Mouse (Mus musculus): ENCODE results near the gene Gtf2h2. TPM values are rescaled to one million over a fixed set of nuclear protein-coding genes. Genes with fewer than 3 reads are reported as not detected.
"Not testable (repeated sequence)": the region's sequence is repeated elsewhere in the genome, so short reads cannot be mapped to it uniquely, and the experiment has no call there.

Gtf2h2 gene
- total RNA-seq, 2 experiments from 2014 or later: 19.7 to 20.2 TPM

DNA sequence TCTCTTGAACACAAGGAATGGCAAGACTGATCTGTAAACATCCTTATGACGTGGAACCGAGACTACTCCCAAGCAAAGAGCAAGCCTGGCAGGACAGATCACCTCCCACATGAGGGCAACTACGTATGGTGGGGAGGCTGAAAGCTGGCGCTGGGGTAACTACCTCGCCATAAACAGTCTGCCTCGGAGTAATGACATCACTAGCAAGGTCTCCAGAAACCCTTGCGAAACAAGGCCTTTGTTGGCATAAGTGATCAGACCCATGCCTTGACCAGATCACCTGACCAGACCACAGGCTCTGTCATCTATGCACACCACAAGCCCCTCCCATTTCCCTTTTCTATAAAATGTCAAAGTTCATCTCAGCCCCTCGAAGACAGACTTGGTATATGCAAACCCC, 934 bp upstream of the Gtf2h2 start:
- intact Hi-C loops (cut with DNase I): loop anchor here (2.0 to 10.0 kb wide), 3 partner anchors 104 to 341 kb away; partner anchors contain the start of gene Slc30a5
- DNase-seq (ENCODE audit: low spot score): no peak

DNA sequence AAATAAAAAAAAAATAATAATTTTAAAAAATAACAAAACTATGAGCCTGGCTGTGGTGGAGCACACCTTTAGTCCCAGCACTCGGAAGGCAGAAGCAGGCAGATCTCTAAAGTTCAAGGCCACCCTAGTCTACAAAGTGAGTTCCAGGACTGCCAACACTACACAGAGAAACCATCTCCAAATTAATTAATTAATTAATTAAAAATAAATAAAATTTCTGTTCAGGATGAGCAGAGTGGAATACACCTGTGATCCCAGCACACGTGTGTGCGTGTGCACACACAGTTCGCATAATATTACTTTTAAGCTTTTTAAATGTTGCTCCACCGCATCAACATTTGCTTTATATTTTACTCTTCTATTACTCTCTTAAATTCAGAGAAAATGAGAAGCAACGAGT, 756 bp downstream of the Gtf2h2 start:
- intact Hi-C loops (cut with DNase I): loop anchor here (2.0 to 10.0 kb wide), 3 partner anchors 106 to 343 kb away; partner anchors contain the start of gene Slc30a5
- no peak for DNase-seq (ENCODE audit: low spot score)

DNA sequence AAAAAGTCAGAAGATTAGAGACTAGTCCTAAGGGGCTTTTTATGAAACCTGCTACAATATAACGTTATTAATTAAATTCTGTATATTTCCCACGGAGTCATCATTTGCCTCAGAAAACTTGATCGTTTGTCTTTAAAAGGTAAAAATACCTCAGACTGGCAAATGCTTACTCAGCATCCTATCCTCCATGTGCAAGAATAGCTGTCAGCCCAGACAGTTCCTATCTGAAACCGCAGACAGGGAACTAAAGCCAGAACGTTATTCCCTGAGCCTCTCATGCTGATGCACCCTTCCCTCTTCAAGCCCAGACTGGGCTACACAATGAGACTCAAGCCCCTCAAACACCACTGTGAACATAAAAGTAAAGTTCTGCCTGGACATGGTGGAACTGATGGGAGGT, 2.0 kb downstream of the Gtf2h2 start:
- DNase-seq (ENCODE audit: low spot score): no peak
- intact Hi-C loops (cut with DNase I): loop anchor here (5.0 to 10.0 kb wide), 2 partner anchors 107 to 344 kb away; partner anchors contain the start of gene Slc30a5

DNA sequence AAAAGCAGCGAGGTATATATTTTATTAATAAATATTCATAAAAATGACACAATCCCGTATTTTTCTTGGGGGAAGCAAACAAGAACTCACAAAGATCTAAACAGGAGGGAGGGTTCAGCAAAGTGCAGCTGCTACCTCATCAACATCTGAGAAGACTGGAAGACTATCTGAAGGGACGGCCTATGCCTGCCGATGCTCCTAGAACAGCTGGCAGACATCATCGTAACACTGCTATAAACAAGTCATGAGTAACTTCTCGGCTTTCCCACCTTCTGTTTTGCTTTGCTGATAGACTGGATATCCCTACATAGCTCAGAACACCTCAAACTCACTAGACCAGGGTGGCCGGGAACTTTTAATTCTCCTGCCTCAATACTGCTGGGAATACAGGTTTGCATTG, 8.8 kb downstream of the Gtf2h2 start:
- no peak for DNase-seq (ENCODE audit: low spot score)
- intact Hi-C loops (cut with DNase I): no loop called here

DNA sequence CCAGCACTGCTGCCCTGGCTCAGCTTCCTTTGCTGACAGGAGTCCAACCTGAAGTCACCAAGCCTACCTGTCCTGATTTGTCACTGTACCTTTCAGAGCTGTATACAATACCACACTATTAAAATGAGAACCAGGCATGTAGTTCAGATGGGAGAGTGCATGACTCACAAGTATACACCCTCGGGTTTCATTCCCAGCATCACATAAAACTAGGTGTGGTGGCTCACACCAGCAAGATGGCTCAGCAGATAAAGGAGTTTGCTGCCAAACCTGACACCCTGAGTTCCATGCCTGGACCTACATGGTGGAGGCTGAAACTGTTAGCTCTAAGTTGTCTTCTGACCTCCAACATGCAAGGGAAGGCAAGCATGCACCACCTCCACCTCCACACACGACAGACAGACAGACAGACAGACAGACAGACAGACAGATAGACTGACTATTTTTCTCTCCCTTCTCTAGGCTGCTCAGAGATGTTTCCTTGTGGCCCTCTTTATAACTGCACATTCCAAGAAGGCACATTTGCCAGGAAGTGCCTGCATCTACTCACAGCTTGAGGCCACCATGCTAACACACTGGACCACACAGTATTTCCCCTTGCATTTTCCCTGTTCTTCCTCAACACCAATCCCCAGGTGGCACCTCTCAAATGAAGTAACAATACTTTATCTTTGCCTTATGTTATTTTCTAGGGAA, 28.7 kb downstream of the Gtf2h2 start:
- intact Hi-C loops (cut with DNase I): no loop called here
- DNase-seq (ENCODE audit: low spot score): no peak

DNA sequence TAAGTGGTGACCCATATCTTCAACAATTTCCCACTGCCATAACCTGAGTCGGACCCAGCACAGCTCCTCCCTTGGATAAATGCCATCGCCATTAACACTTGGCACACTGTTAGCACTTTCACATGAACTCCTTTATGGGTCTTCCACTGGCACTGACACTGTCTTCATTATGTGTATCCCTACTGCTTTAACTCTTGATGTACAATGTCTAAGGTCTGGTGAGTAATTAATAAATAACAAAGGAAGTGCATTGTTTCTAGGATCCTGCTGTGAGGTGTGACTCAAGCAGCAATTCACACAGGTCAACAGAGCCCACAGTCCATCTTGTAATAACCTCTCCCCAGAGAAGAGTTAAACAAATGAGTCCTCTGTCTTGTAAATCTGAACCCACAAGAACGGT, 31.0 kb downstream of the Gtf2h2 start:
- intact Hi-C loops (cut with DNase I): no loop called here
- no peak for DNase-seq (ENCODE audit: low spot score)

DNA sequence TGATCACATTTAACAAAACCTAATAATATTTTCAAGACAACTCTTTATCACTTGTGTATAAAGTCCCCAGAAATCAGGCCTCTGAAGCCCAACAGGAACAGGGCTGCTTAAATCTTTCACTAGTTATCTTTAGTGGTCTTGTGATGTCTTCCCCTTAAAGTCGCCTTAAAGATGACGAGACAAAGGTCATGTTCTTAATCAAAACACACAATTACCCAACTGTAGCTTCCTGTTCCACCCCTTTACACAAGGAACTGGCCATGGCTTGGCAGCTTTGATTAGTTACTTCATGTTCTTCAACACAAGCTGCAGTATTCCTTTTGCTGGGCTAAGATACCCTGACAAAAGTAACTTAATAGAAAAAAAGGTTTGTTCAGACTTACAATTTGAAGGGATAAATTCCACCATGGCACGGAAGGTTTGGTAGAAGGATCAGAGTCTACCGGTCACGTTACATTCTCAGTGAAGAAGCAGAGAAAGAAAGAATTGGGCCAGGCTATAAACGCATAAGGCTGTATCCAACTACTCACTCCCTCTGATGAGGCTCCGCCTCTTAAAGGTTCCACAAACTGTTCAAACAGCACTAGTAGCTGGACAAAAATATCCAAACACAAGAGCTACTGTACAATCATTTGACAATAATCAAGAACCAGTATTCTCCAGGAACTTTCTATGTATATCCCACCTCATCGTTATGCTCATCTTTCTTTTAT, 39.8 kb downstream of the Gtf2h2 start, which contains the start of gene Naip1:
TSS of gene Naip1 (minus strand) at position 455 of the 713 bp plus-strand sequence.
- DNase-seq (ENCODE audit: low spot score); intact Hi-C loops (cut with DNase I): not testable (repeated sequence)

DNA sequence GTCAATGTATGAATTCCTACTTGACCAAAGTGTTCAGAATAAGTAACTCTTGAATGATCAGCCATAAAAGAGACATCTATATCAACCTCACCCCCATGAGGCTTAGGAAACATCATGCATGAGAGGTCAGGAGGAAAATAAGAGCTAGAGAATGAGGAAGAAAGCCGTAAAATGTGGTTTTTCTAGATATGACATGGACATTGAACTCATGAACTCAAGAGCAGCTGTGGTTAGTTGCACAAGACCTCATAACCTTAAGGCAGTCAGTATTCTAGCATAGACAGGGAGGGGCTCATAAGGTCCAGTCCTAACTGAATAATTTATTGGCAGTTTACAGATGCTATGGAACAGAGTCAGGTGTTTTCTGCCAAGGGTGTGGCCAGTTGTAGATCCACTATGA, 42.9 kb downstream of the Gtf2h2 start:
- no peak for DNase-seq (ENCODE audit: low spot score)
- intact Hi-C loops (cut with DNase I): no loop called here

DNA sequence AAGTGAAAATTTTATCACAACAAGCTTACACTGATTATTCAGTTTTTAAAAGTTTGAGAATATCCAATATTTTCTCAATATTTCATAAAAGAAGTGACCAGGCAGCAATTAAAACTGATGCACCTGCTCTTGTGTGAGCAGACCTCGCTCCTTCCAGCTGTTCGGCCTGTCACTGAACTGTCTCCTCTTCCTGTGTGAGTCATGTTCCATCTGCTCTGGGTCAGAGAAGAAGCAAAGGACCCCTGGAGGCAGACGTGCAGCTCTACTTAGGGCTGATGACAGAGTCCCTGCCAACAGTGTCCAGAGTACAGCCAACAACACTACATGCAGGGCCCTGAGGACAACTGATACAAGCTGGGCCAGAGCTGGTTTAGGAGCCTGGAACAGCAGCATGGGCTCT, 52.3 kb downstream of the Gtf2h2 start:
- intact Hi-C loops (cut with DNase I): no loop called here
- no peak for DNase-seq (ENCODE audit: low spot score)

DNA sequence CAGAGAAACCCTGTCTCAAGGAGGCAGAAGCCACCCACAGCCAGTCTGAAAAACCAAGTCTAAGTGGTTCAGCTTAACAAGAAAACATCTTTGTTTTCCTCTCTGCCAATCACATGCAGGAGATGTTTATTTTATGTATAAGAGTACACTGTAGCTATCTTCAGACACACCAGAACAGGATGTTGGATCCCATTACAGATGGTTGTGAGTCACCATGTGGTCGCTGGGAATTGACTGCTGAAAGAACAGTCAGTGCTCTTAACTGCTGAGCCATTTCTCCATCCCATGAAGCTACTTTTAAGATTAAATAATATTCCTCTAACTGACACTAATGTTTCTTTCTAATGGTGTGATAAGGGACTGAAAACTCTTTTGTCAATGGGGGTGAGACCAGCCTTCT, 53.7 kb downstream of the Gtf2h2 start:
- intact Hi-C loops (cut with DNase I): no loop called here
- DNase-seq (ENCODE audit: low spot score): no peak

DNA sequence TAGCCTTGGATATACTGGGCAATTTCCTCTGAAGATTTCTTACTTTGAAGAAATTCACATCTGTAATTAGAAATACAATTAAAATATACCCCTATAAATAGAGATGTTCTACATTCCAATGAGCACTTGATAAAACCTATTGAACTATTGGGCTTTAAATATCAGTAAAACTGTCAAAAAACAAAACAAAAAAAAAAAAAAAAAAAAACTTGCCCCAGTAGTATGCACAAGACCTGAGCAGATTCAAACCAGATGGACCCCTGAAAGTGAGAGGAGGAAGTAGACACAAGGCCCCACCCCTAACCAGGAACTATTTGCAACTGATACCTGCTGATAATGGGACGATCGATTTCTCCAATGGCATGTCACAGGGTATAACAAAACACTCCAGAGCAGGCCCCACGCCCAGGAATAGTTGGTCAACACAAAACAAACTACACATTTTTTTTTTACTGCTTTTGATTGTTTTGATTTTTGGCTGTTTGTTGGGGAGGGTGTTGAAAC, 55.0 kb downstream of the Gtf2h2 start:
- no peak for DNase-seq (ENCODE audit: low spot score)
- intact Hi-C loops (cut with DNase I): no loop called here

DNA sequence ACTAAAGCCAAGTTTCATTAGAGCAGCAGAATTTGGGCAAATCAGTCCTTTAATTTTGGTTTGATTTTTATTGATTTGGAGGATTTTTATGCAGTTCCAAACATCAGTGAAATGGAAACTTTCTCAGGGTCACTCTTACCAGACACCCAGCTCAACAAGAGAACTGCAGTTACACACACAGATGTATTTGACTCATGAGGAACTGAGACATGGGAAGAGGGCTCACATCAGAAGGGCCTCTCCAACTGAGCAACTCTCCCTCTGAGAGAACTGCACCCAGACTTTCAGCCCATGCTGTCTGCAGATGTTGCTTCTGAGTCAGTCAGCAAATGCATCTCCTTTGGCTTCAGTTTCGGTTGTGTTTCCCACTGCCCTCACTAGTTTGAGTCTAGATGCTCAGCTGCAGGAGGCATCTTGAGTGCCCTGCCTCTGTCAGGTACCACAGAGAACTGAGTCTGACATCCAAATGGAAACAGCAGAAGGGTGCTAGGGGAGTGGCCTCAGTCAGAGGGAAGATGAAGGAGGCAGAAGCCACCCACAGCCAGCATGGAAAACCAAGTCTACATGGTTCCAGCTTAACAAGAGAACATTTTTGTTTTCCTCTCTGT, 55.7 kb downstream of the Gtf2h2 start:
- intact Hi-C loops (cut with DNase I): not testable (repeated sequence)

DNA sequence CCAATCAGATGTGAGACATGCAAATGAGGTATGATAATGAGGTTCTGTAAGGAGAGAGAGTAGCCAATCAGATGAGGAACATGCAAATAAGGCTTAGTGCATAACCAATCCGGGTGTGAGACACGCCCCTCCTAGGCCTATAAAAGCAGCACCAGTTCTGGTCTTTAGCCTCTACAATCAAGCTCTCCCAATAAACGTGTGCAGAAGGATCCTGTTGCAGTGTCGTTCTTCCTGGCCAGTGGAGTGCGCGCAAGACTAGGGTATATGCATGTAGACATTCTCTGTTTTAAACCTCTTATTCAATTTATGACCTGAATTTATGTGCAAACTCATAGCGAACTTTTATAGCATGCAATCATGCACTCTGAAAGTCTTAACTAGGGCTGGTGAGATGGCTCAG, 72.4 kb downstream of the Gtf2h2 start:
- intact Hi-C loops (cut with DNase I); DNase-seq (ENCODE audit: low spot score): not testable (repeated sequence)

More for the DNA sequence above, 55.7 kb downstream of the Gtf2h2 start:
- not testable (repeated sequence) for DNase-seq (ENCODE audit: low spot score)

DNA sequence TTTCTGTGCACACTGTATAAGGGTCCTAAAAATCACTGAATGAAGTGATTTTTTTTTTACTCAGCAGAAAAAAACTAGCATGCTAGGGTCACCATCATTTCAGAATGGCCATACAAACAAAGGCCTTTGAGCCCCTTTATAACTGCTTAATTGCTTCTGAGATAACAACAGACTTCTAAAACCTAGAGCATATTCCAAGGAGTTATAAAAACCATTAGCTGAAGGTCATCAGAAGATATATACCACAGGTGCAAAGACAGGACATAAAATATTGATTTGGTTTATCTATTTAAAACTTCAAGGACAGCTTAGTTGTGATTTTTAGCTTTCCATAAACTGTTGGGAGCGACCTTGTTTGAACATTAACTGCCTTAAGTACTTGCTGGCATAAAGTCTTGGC, 78.0 kb downstream of the Gtf2h2 start:
- no peak for DNase-seq (ENCODE audit: low spot score)
- intact Hi-C loops (cut with DNase I): no loop called here

Other genes starting within 250 kb of the Gtf2h2 start
- under 1 TPM; 0.25 to 0.34 TPM for gene Naip5, start 246.3 kb downstream of the Gtf2h2 start, total RNA-seq (2021)
- gene Naip6, start 174.9 kb downstream of the Gtf2h2 start, total RNA-seq (2021): under 1 TPM; 0.11 to 0.21 TPM
- under 1 TPM; 0.10 to 0.11 TPM for gene Naip1, start 39.7 kb downstream of the Gtf2h2 start, total RNA-seq (2021)
- under 1 TPM; 0.36 to 0.49 TPM for gene Ocln, start 60.1 kb upstream of the Gtf2h2 start, total RNA-seq (2021)
- gene Marveld2, start 124.4 kb upstream of the Gtf2h2 start, total RNA-seq (2021): under 1 TPM; 0.18 to 0.59 TPM
- gene Ak6, start 158.4 kb upstream of the Gtf2h2 start, total RNA-seq (2021): 10 to 100 TPM; 59.5 to 60.8 TPM
- 10 to 100 TPM; 12.5 to 15.3 TPM for gene Rad17, start 158.5 kb upstream of the Gtf2h2 start, total RNA-seq (2021)
- 10 to 100 TPM; 11.8 to 12.9 TPM for gene Taf9, start 159.0 kb upstream of the Gtf2h2 start, total RNA-seq (2021)
- under 1 TPM; 0.64 to 0.70 TPM for gene Ccdc125, start 177.1 kb upstream of the Gtf2h2 start, total RNA-seq (2021)
- 10 to 100 TPM; 20.5 to 22.8 TPM for gene Cdk7, start 238.4 kb upstream of the Gtf2h2 start, total RNA-seq (2021)

Measured in heart, postnatal 25 days (tissue).